Mouse (Mus musculus) stomach, embryonic 15.5 days (tissue): ENCODE measurements around the gene Arx. TPM values are rescaled to one million over a fixed set of nuclear protein-coding genes. Genes with fewer than 3 reads are reported as not detected.

ENCODE experiments used
- ATAC-seq: fragments of 200-750 bp; cut with Nextera tagmentation; 2 replicates; pipeline ENCODE4 v1.8.0; 2017; ENCODE audit warnings: low read depth, moderate number of reproducible peaks, moderate TSS enrichment; ENCODE audit not compliant: insufficient read depth, low FRiP score
- H3K27ac ChIP-seq: fragments of 300-500 bp; sonication (generic); 2 replicates; pipeline ENCODE4 v1.5.1; 2015; ENCODE audit warnings: mild to moderate bottlenecking, inconsistent platforms
- H3K27me3 ChIP-seq: fragments of 300-500 bp; sonication (generic); replicated peaks from 2 replicates; pipeline ENCODE4 v1.6.1; 2015; ENCODE audit warnings: inconsistent platforms
- H3K36me3 ChIP-seq: fragments of 300-500 bp; sonication (generic); 2 replicates; pipeline ENCODE4 v1.6.1; 2015; ENCODE audit warnings: inconsistent platforms
- H3K4me1 ChIP-seq: fragments of 300-500 bp; sonication (generic); 2 replicates; pipeline ENCODE4 v1.6.1; 2015; ENCODE audit warnings: inconsistent platforms
- H3K4me2 ChIP-seq: fragments of 300-500 bp; sonication (generic); 2 replicates; pipeline ENCODE4 v1.6.1; 2015; ENCODE audit warnings: mild to moderate bottlenecking, inconsistent platforms
- H3K4me3 ChIP-seq: fragments of 300-500 bp; sonication (generic); replicated peaks from 2 replicates; pipeline ENCODE4 v1.5.1; 2015; ENCODE audit warnings: inconsistent platforms
- H3K9ac ChIP-seq: fragments of 300-500 bp; sonication (generic); 2 replicates; pipeline ENCODE4 v1.6.1; 2015; ENCODE audit warnings: inconsistent platforms
- H3K9me3 ChIP-seq: fragments of 300-500 bp; sonication (generic); 2 replicates; pipeline ENCODE4 v1.6.1; 2016; ENCODE audit warnings: inconsistent platforms
- WGBS: fragments of 180-500 bp; shearing (Covaris S2); methylation state at CpG from one replicate; pipeline ENCODE4 v1.1.7; 2015; 5-methylcytosine and 5-hydroxymethylcytosine counted together
- polyA plus RNA-seq: library from polyadenylated mRNA; unstranded; fragments of >200 nt; fragmentation: Nextera tagmentation; extraction: Ambion mirVana; gene quantifications from 2 replicates; pipeline ENCODE4 v1.2.1, GENCODE M21; 2015

Arx gene
- polyA plus RNA-seq, 1 experiment from 2014 or later = 0.49 TPM

DNA sequence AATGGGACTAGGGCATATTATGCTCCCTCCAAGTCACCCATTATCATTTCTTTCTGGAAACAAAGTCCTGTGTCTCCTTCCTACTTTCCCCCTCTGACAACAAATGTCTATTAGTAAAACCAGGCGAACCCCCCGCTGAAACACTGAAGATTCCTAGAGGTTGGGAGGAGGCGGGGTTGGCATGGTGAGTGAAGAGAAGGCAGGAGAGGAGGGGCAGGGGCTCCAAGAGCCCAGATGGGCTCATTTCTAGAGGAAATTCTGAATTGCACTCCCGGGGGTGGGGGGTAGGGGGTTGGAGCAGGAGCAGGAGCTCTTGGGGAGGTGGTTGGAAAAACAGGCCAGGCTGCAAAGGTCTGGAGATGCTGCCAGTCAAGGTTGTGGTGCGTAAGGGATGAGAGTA lies 9.6 kb downstream of the Arx start:
- no peak for ATAC-seq
- Histone ChIP-seq H3K4me2 (no peak overlapping the region), H3K9ac (no peak overlapping the region), H3K4me1 (0 out of 2 replicates have a peak, but pooled peaks cover 2% of the 10 kb centered on the region), H3K36me3 (no peaks in the 10 kb centered on the region), H3K4me3 (no peak overlapping the region), H3K27me3 (peaks cover 73% of the 10 kb centered on the region), H3K27ac (no peak overlapping the region), H3K9me3 (no peaks in the 10 kb centered on the region)
- WGBS = 14% methylated on average over 5 of the region's 5 CpGs

DNA sequence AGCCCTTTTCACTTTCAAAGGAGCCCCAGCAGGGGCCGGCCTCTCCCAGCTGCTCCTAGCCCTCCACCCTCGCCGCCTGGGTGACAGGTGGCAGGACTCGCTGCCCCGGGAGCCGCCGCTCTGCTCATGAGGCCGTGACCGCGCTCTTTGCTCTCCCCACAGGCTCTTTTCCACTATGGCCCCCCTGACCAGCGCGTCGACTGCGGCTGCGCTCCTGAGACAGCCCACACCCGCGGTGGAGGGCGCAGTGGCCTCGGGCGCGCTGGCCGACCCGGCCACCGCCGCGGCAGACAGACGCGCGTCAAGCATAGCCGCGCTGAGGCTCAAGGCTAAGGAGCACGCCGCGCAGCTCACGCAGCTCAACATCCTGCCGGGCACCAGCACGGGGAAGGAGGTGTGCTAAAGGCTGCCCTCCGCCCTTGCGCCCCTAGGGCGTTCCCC lies 10.8 kb downstream of the Arx start:
- H3K36me3 ChIP-seq = no peaks in the 10 kb centered on the region
- H3K4me3 ChIP-seq = peak overlapping the region; percentile 21
- ATAC-seq = no peak
- H3K4me2 ChIP-seq = peak overlapping the region; percentile 44
- 0 out of 2 replicates have a peak, but pooled peaks cover 2% of the 10 kb centered on the region for H3K4me1 ChIP-seq
- H3K27me3 ChIP-seq = peaks cover 76% of the 10 kb centered on the region
- 15% methylated on average over 38 of the region's 40 CpGs for WGBS
- H3K27ac ChIP-seq = no peak overlapping the region
- H3K9me3 ChIP-seq = no peaks in the 10 kb centered on the region
- no peak overlapping the region for H3K9ac ChIP-seq

DNA sequence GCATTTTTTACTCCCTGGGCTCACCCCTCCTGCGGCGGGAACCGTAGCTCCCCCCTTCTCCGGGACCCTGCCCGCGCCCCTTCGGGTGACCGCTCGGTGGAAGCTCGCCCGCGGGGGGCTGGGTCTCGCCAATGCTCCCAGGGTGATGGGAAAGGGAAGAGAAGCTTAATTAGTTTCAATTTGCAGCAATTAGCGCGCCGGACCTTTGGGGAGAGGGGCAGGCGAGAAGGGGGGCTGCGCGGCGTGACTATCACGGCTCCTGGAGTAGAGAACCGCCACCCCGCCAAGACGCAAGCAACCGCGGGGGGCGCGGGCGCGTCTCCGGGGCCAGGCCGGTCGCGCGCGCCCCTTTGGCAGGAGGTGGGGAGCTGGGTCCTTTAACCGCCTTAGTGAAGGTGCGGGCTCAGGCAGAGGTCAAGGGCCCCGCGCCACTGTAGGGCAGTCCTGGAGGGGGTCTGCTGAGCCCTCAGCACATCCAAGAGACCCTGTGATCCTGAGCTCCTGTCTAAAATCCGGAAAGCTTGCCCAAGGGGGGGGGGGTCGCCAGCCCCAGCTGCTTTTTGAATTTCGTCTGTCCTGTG lies 12.9 kb downstream of the Arx start:
- Histone ChIP-seq H3K4me3 (peak overlapping the region; percentile 25), H3K36me3 (no peaks in the 10 kb centered on the region), H3K9ac (no peak overlapping the region), H3K27ac (no peak overlapping the region), H3K9me3 (no peaks in the 10 kb centered on the region), H3K4me2 (peak overlapping the region; percentile 48), H3K27me3 (peaks cover 63% of the 10 kb centered on the region), H3K4me1 (0 out of 2 replicates have a peak, but pooled peaks cover 2% of the 10 kb centered on the region)
- ATAC-seq = no peak
- 16% methylated on average over 29 of the region's 43 CpGs for WGBS

DNA sequence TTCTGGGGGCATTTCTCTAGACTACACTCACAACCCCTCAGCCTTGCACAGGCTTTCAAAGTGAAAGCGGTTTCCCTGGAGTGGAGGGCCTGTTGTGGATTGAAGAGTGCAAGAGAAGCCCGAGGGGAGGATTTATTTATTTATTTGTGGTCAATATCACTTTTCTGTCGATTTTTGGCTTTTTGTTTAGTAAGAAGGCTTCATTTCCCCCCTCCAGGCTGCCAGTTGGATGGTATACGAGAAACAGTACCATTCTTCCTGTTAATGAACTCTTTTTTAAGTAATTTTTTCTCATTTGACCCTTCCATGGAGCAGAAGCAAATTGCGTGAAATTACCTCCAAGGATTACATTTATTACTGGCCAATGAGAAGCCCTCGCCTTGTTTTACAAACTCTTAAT lies 13.5 kb downstream of the Arx start:
- Histone ChIP-seq H3K4me2 (no peak overlapping the region), H3K4me3 (no peak overlapping the region), H3K9ac (no peak overlapping the region), H3K27ac (no peak overlapping the region), H3K36me3 (no peaks in the 10 kb centered on the region), H3K4me1 (0 out of 2 replicates have a peak, but pooled peaks cover 2% of the 10 kb centered on the region), H3K27me3 (peaks cover 58% of the 10 kb centered on the region), H3K9me3 (no peaks in the 10 kb centered on the region)
- no peak for ATAC-seq
- WGBS = 21% methylated on average over 6 of the region's 6 CpGs

DNA sequence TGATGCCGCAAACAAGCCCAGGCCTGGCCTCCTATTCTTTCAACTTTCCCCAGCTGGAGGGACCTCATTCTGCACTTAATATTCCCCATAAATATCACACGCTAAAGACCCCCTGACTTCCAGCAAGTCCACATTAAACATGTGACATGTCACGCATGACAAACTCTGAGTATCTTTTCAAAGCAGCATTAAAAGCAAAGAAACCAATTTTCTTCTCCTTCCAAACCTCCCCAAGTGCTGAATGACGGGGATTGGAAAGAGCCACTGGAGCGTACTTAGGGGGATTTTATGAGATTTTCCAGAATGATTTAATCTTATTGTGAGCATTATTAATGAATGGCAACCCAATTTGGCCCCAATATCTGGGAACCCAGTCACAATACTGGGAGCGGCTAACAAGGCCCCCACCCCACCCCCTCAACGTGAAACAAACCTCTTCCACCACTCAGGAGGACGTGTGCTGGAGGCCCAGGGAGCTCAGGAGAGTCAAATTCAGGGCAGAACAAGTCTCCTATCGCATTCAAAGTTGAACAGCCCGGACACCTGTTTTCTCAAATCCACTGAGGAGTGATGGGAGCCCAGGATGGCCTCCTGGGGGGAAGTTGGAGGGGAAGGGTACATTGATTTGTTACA lies 14.1 kb downstream of the Arx start:
- no peak overlapping the region for H3K9ac ChIP-seq
- no peaks in the 10 kb centered on the region for H3K36me3 ChIP-seq
- H3K4me2 ChIP-seq = no peak overlapping the region
- no peaks in the 10 kb centered on the region for H3K9me3 ChIP-seq
- H3K27me3 ChIP-seq = peaks cover 57% of the 10 kb centered on the region
- no peak for ATAC-seq
- no peak overlapping the region for H3K4me3 ChIP-seq
- 27% methylated on average over 10 of the region's 10 CpGs for WGBS
- H3K27ac ChIP-seq = no peak overlapping the region
- H3K4me1 ChIP-seq = 0 out of 2 replicates have a peak, but pooled peaks cover 2% of the 10 kb centered on the region

DNA sequence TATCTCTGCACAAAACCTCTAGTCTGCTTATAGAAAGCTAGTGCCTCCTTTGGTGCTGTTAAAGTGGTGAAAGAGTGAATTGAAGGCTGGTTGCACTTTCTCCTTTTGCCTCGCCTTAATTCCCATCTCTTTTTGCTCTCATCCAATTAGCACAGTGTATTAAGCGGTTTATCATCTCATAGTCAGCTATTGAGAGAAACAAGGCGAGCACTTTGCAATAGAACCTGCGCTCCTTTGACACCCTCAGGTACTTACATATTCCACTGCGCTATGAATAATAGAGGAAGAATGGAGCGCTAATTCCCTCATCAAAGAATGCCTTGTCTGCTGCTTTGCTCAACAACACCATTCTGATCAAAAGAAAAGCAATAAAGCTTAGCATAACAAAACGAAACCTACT lies 15.6 kb downstream of the Arx start:
- WGBS = 25% methylated on average over 7 of the region's 7 CpGs
- no peak overlapping the region for H3K4me2 ChIP-seq
- ATAC-seq = no peak
- no peak overlapping the region for H3K4me3 ChIP-seq
- H3K36me3 ChIP-seq = no peaks in the 10 kb centered on the region
- H3K4me1 ChIP-seq = 0 out of 2 replicates have a peak, but pooled peaks cover 2% of the 10 kb centered on the region
- no peak overlapping the region for H3K27ac ChIP-seq
- peaks cover 46% of the 10 kb centered on the region for H3K27me3 ChIP-seq
- no peaks in the 10 kb centered on the region for H3K9me3 ChIP-seq
- no peak overlapping the region for H3K9ac ChIP-seq

DNA sequence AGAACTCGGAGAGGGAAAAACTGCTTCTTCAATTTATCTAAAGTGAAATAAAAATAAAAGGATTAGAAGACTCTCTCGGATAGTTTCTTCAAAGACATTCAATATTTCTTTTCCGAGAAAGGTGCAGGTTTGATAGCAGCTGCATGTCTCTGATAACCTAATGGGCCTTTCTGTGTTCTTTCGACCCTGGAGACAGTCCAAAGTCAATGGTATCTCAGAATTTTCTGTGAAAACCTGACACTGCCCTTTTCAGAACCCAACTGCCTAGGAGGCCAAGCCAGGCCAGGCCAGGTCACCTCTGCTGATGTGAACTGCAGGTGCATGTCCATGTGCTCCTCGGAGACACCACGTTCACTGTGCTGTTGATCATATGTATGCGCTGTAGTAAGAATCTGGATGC lies 19.5 kb downstream of the Arx start:
- H3K9me3 ChIP-seq = no peaks in the 10 kb centered on the region
- 88% methylated on average over 7 of the region's 7 CpGs for WGBS

DNA sequence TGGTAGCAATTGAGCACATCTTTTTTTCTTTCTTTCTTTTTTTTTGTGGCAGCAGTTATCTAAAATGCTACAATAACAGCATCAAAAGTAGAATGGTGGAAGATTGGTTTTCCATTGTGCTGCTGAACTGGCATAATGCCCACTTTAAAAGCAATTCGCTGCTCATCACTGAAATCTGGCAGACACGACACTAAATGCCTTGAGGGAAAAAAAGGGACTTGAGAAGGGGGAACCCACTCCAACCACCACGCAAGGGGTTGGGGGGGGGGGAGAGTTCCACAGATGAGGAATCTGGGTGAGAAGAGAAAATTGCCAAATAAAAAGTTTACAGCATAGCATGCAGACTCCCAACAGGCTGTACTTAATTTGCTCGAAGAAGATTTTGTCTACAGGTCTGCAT lies 31.3 kb downstream of the Arx start:
- Histone ChIP-seq H3K9me3 (no peaks in the 10 kb centered on the region), H3K27ac (no peak overlapping the region), H3K4me2 (no peak overlapping the region), H3K4me3 (no peak overlapping the region), H3K9ac (no peak overlapping the region), H3K4me1 (no peaks in the 10 kb centered on the region), H3K27me3 (no peaks in the 10 kb centered on the region), H3K36me3 (no peaks in the 10 kb centered on the region)
- ATAC-seq = no peak
- 70% methylated on average over 4 of the region's 4 CpGs for WGBS

More for the DNA sequence above, 19.5 kb downstream of the Arx start:
- peaks cover 14% of the 10 kb centered on the region for H3K27me3 ChIP-seq
- no peaks in the 10 kb centered on the region for H3K4me1 ChIP-seq
- H3K4me2 ChIP-seq = no peak overlapping the region
- ATAC-seq = no peak
- no peak overlapping the region for H3K27ac ChIP-seq
- no peak overlapping the region for H3K9ac ChIP-seq
- H3K36me3 ChIP-seq = no peaks in the 10 kb centered on the region
- no peak overlapping the region for H3K4me3 ChIP-seq

DNA sequence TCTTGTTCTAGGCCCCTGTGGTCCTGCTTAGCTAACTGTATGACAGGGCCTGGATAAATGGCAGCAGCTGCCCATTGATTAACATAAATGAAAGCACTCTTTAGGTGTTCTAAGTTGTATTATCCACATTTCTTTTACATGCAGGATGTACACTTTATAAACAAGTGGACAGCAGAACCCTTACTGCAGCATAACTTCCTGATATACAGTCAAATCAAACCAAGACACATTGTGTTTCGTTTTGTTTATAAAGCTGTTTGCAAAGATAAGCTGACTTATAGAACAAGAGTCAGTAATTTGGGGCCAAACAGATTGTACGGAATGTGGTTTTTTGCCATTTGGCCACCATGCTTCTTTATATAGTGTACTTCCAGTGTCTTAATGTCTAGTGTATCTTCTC lies 33.7 kb downstream of the Arx start:
- Histone ChIP-seq H3K4me3 (no peak overlapping the region), H3K27me3 (no peaks in the 10 kb centered on the region), H3K27ac (no peak overlapping the region), H3K9ac (no peak overlapping the region), H3K4me1 (no peaks in the 10 kb centered on the region), H3K9me3 (no peaks in the 10 kb centered on the region), H3K36me3 (no peaks in the 10 kb centered on the region), H3K4me2 (no peak overlapping the region)
- ATAC-seq = no peak
- 70% methylated on average over 2 of the region's 2 CpGs for WGBS

DNA sequence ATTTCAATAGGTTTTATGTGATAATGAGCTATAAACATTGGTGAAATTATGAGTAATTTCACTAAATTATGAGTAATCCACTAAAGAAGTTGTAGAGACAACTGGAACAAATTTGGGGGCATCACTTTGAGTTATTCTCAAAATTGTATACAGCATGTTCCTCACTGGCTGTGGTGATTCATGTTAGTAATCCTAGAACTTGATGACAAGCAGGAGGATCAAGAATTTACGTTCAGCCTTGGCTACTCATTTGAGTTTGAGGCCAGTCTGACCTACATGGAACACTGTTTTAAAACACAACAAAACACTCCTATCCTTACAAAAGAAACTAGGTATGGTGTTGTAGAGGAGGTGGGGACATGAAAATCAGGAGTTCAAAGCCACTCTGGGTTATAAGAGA lies 35.1 kb downstream of the Arx start:
- Histone ChIP-seq H3K9me3 (no peaks in the 10 kb centered on the region), H3K4me2 (no peak overlapping the region), H3K27ac (no peak overlapping the region), H3K36me3 (no peaks in the 10 kb centered on the region), H3K4me3 (no peak overlapping the region), H3K9ac (no peak overlapping the region), H3K4me1 (no peaks in the 10 kb centered on the region), H3K27me3 (no peaks in the 10 kb centered on the region)
- 79% methylated on average over 1 of the region's 1 CpGs for WGBS
- no peak for ATAC-seq
